Mouse (Mus musculus) T-cell, adult 2 months (primary cell): ENCODE data around the gene Msl1.

Experiments
- DNase-seq: peaks from one replicate; pipeline ENCODE4 v3.0.0; 2022; ENCODE audit warnings: low spot score

Gene Msl1

GRCm38 (mm10) chr11:98846016-98846415 lies 50.7 kb downstream of the Msl1 start:
- no peak for DNase-seq

GRCm38 (mm10) chr11:98846865-98847604 lies 51.7 kb downstream of the Msl1 start:
- DNase-seq, result no peak

GRCm38 (mm10) chr11:98849196-98849894 lies 54.0 kb downstream of the Msl1 start:
- no peak for DNase-seq

GRCm38 (mm10) chr11:98850100-98851093 lies 55.1 kb downstream of the Msl1 start:
- no peak for DNase-seq

- DNase-seq, result no peak
Observed at GRCm38 (mm10) chr11:98854116-98854515, 58.8 kb downstream of the Msl1 start.

- no peak for DNase-seq
Observed at GRCm38 (mm10) chr11:98854659-98855058, 59.3 kb downstream of the Msl1 start.
